Mouse (Mus musculus): ENCODE measurements around the gene Fga. TPM values are rescaled to one million over a fixed set of nuclear protein-coding genes. Genes with fewer than 3 reads are reported as not detected.
A peak's percentile ranks its signal among the peaks of the same experiment; 100 is the strongest.

The Fga gene
- total RNA-seq, 2 experiments from 2014 or later = not detected

DNA sequence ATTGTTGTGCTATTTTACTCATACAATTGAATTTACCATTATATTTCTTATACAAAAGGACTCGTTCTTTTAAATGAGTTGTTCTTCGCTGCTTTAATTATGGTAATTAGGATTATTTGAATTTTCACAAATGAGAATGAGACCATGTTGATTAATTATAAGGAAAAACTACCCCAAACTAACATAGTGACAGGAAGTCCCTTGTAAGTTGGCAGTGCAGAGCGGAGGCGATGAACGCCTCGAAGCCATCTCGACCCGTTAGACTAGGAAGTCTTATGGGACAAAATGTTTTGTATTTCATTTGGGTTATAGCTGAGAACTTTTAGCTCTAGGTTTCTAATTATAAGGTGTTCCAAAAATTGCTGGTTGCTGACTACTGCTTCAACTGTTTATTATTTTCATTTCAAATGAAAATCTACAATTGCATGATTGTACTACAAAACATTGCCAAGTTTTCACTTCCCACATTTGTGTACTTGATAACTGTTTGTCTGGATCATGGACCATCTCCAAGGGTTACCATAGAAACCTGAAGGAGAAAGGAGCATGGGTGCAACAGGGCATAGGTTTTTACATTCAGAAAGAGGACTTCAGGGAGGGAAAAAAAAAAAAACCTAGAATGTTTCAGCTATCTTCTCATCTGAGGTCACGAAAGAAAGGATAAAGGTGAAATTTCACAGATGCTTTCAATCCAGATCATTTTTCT lies 1.8 kb downstream of the Fga start:
- peak in 1 of 2 experiments; percentile 45 for DNase-seq (ENCODE audit: low spot score in 2 of 2)

DNA sequence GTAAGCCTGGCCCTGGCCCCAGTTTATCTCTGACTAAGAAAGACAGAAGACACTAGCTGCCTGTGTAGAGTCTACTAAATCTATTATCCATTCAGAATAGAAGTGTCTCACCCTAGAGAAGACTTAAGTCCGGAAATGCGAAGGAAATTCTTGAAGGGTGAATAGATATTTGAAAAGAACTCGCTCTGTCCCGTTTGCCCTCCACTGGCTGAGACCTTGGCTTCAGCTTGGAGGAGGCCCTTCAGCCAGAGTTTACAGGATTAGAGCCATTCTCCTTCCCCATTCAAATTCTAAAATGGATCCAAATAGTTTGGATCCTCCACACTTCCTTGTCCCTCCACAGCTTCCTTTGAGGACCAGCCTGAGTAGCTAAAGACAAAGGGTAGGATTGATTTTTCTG lies 4.5 kb downstream of the Fga start:
- DNase-seq (ENCODE audit: low spot score in 2 of 2) = no peak

DNA sequence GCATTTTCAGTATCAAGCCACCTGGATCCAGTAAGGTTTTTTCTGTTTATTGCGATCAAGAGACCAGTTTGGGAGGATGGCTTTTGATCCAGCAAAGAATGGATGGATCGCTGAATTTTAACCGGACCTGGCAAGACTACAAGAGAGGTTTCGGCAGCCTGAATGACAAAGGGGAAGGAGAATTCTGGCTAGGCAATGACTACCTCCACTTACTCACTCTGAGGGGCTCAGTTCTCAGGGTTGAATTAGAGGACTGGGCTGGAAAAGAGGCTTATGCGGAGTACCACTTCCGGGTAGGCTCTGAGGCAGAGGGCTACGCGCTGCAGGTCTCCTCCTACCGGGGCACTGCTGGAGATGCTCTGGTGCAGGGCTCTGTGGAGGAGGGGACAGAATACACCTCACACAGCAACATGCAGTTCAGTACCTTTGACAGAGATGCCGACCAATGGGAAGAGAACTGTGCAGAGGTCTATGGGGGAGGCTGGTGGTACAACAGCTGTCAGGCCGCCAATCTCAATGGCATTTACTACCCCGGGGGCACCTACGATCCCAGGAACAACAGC lies 7.0 kb downstream of the Fga start:
- DNase-seq (ENCODE audit: low spot score in 2 of 2) = no peak

DNA sequence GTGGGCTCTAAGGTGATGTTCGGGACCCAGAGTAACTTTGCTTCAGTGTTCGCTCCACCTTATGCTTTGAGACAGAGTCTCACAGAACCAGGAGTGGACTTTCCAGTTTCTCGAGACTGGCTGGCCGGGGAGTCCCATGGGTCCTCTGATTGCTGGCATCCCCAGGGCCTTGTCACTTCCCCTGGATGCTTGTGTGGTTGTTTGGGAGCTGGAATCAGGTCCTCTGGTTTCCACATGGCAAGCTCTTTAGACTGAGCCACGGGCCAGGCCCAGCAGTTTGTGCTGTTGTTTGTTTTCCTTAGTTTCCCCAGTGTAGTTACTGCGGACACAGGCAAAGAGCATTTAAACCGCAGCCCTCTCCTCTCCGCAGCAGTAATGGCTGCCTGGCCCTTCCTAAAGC lies 7.9 kb downstream of the Fga start:
- no peak for DNase-seq (ENCODE audit: low spot score in 2 of 2)

DNA sequence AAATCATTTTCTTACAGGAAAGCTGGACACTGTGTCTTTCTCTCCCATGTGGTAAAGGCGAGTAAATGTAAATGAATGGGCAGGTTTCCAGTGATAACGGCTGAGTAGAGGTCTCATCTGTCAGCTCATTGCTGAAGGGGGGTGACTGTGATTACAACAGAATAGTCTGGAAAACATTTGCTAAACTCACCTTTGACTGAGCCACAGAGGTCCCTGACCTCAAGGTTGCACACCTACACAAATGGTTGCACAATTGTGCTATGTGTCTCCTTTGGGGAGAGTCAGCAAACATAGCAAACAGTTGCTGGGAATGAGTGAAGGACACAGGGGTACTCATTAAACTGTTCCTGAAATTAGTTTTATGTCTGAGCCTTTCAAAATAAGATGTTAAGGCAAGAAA lies 13.0 kb downstream of the Fga start:
- no peak for DNase-seq (ENCODE audit: low spot score in 2 of 2)

DNA sequence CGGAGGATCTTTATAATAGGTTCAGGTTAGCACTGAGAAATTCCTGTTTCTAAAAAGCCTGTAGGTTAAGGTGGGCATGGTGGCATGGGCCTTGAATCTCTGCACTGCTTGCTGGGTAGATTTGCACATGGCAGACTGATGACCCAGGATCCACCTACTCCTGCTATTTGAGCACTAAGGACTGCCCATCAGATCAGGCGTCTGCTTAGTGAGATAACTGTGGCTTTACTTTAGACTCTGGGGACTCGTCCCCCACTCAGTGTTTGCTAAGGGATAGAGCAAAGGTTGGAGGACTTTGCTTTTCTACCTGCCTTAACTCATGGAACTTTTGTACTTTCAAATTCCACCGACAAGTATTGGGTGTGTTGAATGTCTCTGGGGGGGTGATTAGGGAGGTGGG lies 13.8 kb downstream of the Fga start:
- no peak for DNase-seq (ENCODE audit: low spot score in 2 of 2)

DNA sequence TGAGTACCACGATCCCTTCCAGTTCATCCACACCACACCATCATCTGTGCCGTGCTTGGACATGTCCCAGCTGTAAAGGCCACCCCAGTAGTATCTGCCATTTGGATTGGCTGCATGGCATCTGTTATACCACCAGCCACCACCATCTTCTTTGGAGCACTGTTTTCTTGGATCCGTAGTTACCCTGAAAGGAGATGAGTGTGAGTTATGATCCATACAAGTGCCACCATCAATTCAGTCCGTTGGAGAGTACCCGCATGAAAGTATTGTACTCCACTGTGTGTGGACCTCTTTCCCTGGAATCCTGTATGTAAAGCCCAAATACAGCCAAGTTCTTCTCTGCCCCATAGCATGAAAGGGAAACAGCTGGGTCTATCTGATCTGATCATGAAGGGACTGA lies 16.6 kb downstream of the Fga start:
- DNase-seq (ENCODE audit: low spot score in 2 of 2) = no peak

DNA sequence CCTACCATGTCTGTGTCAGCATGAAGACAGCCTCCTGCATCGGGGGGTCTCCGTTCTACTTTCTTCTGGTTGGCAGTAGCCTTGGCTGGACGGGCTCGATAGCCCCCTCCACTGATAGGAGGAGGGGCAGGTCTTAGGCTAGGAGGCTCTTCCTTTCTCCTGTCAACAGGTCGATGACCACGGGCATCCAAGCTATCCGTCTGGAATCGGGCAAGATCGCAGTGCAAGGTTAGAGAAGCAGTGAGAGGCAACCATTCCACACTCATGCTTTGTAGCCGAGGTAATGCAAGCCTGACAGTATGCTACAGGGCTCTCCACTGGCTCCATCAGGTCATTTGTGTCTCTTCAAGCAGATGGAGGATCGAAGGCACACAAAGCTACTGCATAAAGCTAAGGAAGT lies 20.8 kb downstream of the Fga start:
- no peak for DNase-seq (ENCODE audit: low spot score in 2 of 2)

DNA sequence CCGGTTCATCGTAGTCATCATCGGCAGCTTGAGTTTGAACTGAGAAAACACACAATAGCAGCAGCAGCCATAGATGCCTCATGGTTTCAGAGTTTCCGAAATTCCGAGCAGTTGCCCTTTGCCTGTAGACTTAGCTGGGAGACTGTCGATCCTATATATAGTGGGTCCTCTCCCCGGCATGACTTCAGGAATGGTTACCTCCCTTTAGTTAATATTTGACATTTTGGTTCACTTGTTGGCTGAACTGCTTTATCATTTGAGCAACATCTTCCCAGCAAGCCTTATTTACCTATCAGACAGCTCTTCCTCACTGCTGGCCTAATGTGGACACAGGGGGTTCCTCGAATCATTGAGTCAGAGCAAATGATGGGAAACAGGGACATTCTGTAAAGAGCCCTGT lies 23.8 kb downstream of the Fga start, which contains the start of gene Fgb:
Fgb (minus strand) TSS at position 184 of the 400 bp plus-strand sequence.
- no peak for DNase-seq (ENCODE audit: low spot score in 2 of 2)

DNA sequence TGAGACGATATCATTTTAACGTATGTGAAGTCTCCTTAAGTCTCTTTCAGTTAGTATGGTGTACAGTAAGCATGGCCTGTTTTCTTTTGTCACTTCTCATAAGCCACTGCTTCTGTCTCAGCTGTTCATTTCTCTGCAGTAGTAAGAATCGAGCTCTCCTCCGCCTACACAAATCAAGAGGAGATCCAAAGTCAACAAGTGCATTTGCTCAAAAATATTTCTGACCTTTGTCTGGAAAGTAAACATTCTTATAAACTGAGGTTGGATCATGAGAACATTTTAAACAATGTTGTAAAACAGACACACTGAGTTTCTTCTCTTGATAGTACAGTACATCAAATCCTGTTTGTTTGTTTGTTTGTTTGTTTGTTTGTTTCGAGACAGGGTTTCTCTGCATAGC lies 24.8 kb downstream of the Fga start:
- no peak for DNase-seq (ENCODE audit: low spot score in 2 of 2)

DNA sequence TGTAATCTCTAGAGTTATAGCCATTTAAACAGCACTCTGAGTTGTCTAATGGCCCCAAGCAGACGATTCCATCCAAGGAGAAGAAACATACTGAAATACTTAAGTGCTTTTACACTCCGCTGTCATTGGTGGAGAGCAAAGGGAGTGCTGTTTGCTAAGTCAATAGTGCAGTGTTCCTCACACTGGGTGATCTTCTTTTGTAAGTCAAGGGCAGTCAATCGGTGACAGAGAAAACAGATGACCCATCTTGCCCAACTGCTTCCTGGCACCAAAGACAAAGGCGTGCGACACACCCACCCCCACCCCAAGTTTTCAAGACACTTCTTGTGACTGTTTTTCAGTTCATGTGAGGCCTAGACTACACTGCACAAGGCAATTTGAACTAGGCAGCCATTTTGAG lies 26.2 kb downstream of the Fga start:
- no peak for DNase-seq (ENCODE audit: low spot score in 2 of 2)

DNA sequence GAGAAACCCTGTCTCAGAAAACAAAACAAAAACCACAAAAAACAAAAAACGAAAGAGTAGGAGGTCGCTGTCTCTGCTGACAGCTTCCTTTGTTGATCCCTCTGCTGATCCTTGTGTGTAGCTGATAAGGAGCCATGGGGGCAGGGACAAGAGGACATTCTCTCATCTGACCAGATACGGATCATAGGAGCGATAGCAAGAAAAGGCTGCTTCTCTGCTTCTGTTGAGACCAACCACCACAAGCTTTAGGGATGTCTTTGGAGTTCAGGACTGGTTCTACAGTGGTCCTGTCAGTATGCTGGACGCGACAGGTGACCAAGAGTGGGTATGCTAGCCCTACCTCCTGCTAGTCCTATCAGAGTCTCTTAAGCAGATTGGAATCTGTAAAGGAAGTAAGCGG lies 27.2 kb downstream of the Fga start:
- DNase-seq (ENCODE audit: low spot score in 2 of 2) = no peak

DNA sequence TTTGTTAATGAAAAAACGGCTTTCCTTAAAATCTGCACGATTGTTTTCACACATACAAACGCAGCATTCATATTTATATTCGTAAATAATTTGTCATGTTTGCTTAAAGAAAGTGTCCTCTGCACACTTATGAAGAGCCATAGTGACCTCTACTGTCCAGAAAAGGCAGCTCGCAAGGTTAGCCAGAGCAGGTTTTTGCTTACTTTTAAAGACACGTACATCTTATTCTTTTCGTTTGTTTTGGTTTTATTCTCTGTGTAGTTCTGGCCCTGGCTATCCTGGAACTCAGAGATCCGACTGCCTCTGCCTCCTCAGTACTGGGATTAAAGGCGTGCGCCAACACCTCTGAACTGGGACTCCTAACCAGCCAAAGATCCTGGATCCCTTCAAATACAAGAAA lies 27.9 kb downstream of the Fga start:
- DNase-seq (ENCODE audit: low spot score in 2 of 2) = peak in 1 of 2 experiments; percentile 48

DNA sequence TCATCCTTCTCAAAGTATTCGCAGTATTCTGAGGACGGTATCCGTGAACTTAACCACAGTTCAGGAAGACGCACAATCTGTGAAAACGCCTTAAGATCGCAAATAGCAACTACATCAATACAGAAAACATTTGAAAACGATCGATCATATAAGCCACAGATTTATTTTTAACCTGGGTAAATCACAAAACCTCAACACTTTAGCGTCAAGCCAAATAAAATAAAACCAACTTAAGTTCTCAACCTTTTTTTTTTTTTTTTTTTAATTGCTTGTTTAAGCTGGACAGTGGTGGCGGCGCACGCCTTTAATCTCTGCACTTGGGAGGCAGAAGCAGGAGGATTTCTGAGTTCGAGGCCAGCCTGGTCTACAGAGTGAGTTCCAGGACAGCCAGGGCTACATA lies 28.9 kb downstream of the Fga start:
- DNase-seq (ENCODE audit: low spot score in 2 of 2) = no peak

DNA sequence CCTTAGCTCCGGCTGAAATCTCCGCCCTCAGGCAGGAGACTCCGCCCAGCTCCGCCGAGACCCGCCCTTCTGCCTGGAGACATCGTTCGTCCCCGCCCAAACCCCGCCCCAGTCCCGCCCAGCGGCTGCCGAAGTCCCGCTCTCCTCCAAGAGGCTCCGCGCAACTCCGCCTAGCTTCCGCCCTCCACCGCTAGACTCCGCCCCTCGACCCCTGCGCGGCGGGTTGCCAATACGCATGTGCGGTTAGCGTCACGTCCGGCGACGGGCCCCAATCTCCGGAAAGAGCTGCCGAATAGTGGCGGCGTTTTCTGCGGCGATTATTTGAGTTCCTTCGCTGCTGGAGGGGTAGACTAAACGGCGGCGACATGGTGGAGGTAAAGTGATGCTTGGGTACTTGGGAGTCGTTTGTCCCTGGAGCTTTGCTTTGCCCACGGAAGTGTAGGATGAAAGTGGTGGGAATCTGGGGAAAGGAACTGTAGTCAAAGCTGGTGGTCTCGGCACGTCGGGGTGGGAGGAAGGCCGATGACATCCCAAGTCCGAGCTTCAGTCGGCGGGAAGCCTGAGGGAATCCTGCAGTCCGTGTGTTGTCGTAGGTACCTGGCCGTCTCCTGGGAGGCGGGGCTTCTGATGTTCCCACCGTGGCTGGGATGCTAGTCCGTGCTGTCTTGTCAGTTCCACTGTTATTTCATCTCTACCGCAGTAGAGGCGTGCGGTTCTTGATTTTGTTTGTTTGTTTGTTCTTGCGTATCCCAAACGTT lies 29.6 kb downstream of the Fga start, which contains the start of gene Plrg1:
Plrg1 (plus strand) TSS at position 242 of the 758 bp plus-strand sequence.
- DNase-seq (ENCODE audit: low spot score in 2 of 2) = peak; percentile 99

DNA sequence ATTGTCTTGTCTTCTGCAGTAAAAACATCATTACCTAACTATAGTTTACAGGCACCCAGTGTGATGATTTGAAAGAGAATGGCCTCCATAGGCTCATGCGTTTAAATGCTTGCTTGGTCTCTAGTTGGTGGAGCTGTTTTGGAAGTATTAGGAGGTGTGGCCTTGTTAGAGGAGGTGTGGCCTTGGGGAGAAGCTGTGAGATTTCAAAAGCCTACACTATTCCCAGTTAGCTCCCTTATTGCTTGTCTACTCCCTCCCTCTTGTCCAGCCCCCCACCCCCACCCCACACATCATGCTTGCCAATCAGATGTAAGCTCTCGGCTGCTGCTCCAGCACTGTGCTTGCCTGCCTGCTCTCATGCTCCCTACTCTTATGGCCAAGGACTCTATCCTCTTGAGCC lies 31.2 kb downstream of the Fga start:
- DNase-seq (ENCODE audit: low spot score in 2 of 2) = no peak

DNA sequence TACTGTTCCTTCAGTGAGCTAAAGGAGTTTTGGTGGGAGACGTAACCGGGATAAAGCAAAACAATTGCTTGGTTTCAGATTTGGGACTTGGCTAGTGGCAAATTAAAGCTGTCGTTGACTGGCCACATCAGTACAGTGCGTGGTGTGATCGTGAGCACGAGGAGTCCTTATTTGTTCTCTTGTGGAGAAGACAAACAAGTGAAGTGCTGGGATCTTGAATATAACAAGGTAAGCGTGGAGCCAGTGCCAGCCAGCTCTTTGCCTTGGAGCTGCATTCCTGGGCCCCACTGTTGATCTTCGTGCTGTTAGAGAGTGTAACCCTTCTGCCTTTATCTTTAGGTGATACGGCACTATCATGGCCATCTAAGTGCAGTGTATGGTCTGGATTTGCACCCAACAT lies 42.0 kb downstream of the Fga start:
- no peak for DNase-seq (ENCODE audit: low spot score in 2 of 2)

DNA sequence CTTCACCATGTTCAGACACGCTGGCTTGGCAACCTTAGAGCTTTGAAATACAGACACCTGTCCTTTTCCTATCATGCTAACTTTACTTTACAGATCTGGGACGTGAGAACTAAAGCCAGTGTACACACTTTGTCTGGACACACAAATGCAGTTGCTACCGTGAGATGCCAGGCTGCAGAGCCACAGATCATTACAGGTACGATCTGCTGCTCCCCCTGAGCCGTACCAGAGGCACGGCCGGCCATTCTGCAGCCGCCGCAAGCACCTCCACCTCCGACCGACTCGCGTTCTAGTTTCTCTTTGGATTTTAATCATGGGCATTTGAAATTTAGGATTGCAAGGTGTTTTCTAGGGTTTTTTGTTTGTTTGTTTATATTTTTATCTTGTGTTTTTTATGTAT lies 43.0 kb downstream of the Fga start:
- no peak for DNase-seq (ENCODE audit: low spot score in 2 of 2)

DNA sequence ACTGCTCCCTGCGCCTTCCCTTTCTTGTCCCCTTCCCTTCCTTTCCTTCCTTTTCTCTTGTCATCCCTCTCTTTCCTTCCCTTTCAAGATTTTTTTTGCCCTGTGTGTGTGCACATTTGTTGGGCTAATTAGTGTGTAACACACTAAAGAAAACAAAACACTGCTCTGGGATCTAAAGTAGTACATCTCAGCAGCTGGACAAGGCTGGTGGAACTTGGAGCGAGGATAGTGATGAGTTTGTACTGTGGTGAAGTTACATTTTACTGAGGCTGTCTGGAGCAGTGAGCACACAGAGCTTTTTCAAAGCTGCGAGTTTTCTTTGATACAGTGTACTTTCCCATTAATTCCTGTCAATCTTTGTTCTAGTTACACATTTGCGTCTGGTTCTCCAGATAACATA lies 44.4 kb downstream of the Fga start:
- no peak for DNase-seq (ENCODE audit: low spot score in 2 of 2)

DNA sequence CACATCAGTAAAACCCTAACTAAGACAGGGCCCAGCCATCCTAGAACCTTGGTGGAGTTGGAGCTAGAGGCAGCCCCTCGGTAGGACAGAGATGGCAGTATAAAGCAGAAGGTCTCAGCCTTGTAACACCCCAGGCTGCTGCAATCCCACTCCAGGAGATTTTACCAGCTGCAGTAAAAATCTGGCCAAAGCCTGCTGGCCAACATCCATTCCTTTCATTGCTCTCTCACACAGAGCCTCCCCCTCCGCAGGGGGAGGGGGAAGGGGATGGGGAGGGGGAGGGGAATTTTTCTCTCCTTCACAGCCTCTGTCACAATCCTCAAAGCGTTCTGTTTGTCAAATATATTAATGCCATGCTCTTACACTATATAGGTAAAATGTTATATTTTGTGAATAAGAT lies 50.7 kb downstream of the Fga start:
- DNase-seq (ENCODE audit: low spot score in 2 of 2) = peak in 1 of 2 experiments; percentile 26

DNA sequence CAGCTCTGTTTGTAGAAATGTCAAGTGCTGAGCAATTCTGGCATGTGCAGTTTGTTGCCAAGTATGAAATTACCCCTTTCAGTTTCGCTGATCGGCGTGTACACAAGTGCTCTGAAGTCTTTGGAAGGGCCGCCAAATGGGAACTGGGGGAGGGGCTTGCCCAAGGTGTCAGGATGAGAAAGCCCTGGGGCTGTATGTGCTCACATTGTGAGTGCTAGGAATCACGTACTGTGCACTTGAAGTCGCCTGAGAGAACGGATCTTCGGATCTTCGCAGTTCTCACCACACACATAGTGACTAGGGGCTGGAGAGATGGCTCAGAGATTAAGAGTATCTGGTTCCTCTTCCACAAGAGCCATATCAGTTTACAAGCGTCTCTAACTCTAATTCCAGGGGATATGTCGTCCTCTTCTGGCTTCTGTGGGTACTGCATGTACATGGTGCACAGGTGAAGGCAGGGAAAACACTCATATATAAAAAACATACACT lies 54.7 kb downstream of the Fga start:
- peak; percentile 41 to 62 for DNase-seq (ENCODE audit: low spot score in 2 of 2)
